Mouse (Mus musculus) gastrocnemius, adult 8-10 months (tissue): ENCODE results near the gene Traf5. TPM values are rescaled to one million over a fixed set of nuclear protein-coding genes. Genes with fewer than 3 reads are reported as not detected.

ENCODE experiments used
- DNase-seq, 2 experiments: peaks; one replicate each; pipeline ENCODE4 v3.0.0; 2022; ENCODE audit warnings: low spot score in 2 of 2
- total RNA-seq, 4 experiments: library from RNA; stranded (reverse); gene quantifications; 2 replicates each; pipeline ENCODE4 v1.2.4; 2022

Traf5 gene
- 1 to 10 TPM; 1.5 to 3.7 (median 2.6) TPM for total RNA-seq

DNA sequence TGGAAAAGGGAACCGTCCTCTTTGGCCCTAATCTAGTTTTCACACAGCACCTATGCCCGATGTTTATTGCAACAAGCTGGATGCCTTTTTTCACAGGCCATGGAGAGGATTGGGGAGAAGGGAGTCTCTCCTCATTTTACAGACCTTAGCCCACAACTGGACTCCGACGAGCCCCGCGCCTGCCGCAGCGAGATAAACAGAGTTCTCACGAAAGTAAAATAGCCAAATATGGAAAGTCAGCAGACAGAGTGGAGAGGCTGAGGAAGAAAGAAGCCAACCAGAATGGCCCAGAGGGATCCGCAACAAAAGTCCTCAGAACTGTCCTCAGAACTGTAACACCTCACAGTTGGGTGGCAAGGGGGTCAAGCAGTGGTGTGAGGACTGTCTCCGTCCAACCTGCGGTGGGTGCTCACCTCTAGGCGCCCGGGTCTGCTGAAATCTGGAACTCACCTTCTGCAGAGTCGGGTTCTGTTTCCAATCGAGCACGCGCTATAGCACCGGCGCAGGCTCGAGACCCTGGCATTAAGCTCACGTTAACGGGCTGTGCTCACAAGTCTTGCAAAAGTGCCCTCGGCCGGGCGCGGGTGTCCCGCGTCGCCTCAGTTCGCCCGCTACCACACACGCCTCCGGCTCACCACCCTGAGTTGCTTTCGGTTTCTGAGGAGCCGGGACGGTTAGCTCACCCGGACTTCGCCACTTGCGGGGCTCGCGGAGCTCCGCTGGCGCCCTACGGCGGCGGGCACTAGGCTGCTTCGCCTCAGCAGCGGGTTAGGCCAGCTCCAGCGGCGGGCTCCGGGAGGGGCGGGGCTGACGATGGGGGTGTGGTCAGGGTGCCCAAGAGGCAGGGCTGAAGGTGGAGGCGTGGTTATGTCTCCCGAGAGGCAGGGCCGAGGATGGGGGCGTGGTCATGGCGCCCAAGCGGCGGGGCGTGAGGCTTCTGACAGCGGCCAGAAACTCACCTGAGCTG, at the start of gene Traf5:
Traf5 (minus strand) TSS at position 754 of the 967 bp plus-strand sequence.
- DNase-seq: peak; percentile 95 to 96

DNA sequence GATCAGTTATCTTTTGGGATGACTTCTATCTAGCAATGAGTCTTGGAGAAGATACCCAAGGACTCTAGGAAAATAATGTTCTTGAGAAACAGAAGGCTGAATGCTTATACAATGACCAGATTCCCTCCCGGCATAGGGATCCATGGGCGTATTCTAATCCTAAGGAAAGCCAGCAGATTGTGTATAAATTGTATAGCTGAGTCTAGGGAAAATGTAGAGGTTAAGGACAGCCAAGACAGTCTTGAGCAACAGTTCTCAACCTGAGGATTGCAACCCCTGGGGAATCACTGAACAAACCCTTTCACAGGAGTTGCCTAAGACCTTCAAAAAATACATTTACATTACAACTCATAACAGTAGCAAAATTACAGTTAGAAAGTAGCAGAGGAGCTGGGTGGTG, 48.0 kb upstream of the Traf5 start:
- DNase-seq: no peak

DNA sequence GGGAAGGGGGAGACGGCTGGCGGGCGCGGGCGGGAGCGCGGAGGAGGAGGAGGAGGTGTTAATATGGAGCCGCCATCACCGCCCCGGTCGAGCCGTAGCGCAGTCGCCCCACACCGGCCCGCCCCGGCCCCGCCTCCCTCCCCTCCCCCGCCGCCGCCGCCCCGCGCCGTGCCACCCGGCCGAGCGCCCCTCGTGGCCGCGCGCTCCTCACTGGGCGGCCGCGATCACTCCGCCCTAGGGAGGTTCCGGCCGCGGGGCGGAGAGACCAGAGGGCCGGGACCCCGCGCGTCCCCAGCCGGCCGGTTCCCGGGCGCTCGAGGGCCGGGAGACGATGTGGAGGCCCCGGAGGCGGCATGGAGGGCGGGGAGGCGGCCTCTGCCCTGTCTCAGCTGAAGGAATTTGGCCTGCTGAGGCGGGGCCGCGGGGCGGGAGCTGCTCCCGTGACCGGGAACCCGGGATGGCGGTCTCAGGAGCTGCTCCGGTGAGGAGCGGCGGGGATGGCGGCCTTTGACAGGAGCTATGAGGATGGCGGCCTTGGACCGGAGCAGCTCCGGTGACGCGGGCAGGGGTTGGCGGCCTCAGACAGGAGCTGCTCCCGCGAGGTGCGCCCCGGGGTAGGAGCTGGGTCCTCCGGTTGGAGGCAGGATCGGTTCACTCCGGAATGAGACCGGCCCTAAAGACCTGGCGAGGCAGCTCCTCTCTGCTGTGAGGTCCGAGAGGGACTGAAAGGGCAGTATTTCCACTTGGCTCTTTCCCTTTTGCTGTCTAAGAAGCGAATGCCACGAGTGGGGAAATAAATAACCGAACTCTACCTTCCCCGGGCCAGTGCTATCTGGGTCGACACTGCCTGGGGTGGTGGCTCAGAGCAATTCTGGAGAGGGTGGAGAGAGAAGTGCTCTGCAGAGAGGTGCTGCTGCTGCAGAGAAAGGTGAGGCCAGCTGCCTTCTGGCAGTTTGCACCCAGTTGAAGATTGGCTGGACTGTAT, 45.9 kb upstream of the Traf5 start, which contains the start of gene Rcor3:
Rcor3 (minus strand) TSS at position 137 of the 985 bp plus-strand sequence.
- peak; percentile 65 to 73 for DNase-seq

DNA sequence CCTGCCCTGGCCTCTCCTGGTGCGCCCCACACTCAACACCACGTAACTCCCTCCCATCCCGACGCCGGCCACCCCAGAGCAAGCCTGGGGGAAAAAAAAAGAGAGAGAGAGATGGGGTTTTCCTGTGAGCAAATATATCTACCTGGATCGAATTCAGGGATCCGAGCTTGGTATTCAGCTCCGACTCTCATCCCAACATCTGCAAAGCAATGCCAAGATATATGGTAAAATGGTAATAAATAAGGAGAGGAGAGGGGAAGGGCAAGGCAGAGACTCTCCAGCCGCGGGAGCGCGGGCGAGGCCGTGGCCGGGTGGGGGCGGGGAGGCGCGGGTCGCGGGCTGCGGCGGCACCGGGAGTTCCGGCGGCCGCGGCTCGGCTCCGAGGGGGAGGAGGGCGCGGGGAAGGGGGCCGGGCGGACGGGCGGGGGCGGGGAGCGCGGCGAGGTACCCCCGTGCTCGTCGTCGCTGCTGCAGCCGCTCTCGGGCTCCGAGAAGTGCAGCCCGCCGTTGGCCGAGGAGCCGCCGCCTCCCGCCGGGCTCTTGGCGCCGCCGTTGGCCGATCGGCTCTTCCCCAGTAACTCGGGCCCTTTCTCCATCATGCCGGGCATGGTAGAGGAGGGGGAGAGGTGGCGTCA, 45.0 kb upstream of the Traf5 start:
- no peak for DNase-seq

DNA sequence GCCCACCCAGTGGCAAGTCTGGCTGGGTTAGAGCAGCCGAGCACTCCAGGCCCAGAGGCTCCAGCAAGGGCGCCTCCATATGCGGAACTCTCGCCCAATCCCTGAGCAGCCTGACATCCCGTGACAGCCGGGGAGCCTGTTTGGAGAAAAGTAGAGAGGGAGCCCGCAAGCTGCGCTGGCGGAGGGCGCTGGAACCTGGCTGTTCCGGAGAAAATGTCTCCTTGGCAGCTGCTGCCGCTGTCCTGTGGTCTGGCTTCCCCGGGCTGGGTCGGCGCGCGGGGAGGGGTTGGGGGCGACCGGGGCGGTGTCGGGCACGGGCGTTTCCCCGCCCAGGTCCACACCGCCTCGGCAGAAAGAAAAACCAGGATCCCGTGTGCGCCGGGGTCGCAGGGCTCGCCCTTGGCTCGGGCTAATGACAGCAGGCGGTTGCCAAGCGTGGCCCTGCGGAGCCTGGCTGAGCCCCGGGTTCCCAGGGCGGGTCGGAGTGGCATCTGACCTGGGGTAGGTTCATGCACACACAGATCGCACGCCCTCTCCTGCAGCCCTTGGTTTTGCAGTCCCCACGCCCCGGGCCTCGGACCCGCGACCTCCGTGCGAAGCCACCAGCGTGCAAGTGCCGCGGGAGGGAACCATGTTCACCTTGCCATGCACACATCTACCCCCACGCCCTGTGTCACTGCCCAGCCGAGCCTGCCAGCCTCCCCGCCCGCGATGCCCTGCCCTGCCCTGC, 44.4 kb upstream of the Traf5 start:
- peak; percentile 60 to 78 for DNase-seq

DNA sequence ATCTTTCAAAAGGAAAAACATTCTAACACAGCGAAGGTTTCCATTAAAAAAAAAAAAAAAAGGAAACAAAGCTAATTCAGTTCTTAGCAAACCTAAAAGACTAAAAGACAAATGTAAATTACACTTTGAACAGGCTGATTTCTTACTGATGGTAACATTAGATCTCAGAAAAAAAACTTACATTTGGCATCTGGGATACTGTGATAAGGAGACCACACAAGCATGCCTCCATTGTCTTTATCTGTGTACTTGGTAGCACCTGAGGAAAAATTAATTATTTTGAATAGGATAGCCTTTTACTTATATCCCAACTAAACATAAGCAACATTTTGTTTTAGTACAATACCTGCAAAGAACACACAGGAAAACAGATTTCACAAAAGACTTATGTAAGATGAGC, 37.8 kb upstream of the Traf5 start:
- DNase-seq: no peak

DNA sequence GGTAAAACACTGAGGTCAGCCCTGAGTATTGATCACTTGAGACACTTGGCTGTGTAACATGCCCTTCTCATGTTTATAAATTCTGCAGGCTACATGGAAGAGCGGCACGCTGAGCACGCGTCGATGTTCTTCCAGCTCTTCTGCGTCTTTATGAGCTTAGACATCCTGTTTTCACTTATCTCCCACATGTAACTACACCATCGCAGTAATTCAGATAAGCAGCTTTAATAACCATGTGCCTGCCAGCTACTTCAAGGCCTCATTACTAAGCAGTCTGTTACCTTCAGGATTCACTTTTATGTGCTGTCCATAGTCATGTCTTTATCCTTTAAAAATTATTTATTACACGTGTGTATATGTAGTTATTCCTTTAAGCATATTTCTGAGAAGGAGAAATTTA, 36.0 kb upstream of the Traf5 start:
- DNase-seq: no peak

DNA sequence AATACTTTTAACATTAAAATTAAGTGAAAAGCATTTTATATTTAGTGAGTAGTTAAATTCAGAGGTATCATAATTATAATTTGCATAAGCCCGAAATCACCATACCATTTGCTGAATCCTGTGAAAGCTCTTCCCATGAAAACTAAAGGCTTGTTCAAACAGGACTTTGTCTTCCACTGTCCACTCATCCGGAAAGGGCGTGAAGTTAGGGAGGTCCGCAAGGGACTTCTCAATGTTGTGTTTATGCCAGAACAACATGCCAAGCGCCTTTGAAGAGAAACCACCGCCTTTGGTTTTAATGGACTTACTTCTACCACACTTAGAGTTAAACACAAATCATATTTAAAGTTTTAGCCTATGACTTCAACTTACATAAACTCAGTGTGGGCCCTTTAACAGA, 33.4 kb upstream of the Traf5 start:
- DNase-seq: no peak

DNA sequence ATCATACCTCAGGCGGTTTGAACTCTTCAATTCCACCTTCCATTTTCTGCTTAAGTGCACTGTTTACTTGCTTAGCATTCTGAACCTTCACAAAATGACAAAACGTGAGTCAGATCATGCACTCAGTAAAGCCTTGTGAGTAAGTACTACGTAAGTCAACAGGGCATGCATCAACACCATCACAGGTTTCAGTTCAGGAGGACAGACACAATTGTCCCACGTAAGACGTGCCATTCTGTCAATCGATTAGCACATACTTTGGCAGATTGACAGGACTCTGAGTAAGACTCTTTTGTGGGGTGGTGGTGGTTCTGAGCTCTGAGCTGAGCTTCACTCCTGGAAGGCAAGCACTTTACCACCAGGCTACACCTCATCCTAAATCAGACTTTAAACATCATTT, 23.9 kb upstream of the Traf5 start:
- DNase-seq: no peak

DNA sequence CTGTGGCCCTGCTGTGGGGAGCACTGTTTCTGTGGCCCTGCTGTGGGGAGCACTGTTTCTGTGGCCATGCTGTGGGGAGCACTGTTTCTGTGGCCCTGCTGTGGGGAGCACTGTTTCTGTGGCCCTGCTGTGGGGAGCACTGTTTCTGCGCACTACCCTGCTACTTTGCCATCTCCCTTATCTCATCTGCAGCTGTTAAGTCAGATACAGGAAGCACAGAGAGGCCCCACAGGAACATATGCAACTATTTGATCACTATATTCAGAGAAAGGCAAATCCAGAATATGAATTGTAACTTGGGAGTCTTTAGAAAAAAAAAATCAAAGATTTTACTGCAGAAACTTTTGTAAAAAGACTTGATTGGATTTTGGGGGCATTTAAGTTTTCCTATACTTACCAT, 23.0 kb upstream of the Traf5 start:
- DNase-seq: no peak

DNA sequence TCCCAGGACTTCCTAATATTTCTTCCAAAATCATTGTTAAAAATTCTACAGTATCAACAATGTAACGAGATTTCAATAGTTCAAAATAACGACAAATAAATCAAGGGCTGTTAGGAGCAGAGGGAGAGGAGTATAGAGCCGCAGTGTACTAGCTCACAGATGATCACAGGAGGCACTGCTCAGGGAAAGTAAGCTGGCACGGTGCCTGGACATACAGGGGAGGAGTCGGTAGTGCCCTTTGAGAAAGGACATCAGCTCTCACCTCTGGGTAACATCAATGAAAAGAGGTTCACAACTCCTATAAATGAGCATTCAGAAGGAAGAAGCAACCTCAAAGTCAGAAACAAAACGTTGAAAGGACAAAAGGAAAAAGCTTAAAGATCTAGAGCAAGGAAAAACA, 16.8 kb upstream of the Traf5 start:
- DNase-seq: no peak

DNA sequence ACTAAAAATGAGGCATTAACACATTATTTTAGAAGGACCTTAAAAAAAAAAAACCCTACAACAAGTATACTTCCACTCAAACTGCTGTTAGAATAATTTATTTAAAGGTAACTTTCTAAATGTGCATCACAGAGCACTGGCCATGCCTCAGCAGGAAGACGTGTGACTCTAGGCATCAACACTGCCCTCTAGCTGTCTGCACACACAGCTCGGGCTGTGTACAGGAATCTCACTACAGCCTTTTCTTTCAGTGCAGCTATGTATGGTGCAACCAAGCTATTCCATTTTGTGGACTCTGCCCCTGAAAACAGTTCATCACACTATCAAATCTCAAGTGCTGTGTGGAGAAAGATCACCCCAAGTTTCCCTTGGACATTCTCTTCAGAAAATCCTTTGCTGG, 15.0 kb upstream of the Traf5 start:
- no peak for DNase-seq

DNA sequence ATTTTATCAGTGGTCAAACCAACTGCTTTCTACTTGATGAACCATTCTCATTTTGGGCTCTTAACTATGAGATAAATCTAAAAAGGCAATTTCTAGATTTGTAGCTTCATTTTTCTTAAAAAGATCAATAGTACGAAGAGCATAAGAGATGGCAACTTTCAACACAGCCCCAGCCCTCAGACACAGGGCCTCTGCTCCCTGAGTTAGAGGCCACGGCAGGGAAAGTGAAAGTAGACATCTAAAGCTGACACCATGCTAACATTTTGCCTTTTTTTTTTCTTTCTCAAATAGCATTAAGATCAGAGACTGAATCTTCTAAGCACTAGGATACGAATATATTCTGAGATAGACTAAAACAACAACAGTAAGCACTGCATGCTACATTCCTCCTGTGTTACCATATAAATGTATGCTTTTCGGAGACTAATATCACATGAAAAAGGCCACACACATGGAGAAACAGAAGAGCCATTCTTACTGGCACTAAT, 13.6 kb upstream of the Traf5 start:
- DNase-seq: no peak

DNA sequence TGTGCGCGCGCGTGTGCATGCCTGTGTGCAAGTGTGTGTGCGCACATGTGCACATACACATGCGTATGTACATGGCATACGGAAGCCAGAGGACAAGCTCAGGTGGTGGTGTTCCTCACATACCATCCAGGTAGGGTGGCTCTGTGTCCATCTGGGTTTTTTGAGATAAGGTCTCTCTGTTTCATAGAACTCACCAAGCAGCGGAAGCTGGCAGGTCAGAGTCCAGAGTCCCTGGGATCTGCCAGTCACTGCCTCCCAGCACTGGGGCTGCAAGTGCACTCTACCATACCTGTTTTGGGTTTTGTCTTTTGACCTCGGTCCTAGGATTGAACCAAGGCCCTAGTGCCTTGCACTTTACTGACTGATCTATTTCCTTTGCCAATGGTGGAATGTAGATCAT, 11.7 kb upstream of the Traf5 start:
- no peak for DNase-seq

DNA sequence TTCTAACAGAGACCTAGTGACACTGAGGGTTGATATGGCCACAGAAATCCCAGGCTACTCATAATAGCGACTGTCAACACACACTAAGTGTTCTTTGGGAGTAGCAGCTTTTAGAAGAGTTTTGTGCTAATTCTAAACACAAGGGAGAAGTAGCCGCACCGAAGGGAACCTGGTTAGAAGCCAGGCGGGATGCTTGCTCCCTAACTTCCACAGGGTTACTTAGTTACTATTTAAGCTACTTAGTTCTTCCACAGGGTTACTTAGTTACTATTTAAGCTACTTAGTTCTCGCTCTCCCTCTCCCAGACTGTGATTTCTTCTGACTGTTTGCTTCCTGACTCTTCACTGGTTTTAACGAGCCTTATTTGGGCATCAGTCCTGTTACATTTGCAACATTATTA, 10.8 kb upstream of the Traf5 start:
- DNase-seq: no peak

DNA sequence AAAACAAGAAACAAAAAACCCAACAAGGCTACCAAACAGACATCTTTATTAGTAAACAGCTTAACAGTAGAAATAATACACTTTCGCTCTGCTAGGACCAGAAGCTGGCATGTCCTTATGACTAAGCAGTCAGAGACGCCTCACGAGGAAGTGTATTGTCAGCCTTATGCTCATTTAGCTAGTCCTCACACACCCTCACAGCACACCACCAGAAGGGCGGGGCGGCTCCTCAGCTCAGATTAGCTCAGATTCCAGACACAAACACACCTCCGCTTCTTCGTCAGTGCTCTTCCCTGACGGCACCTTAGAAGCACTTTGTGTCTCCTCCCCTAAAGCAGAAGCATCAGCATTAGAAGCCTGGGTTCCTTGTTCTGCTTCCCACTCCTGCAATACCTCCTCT, 9.0 kb upstream of the Traf5 start:
- no peak for DNase-seq

DNA sequence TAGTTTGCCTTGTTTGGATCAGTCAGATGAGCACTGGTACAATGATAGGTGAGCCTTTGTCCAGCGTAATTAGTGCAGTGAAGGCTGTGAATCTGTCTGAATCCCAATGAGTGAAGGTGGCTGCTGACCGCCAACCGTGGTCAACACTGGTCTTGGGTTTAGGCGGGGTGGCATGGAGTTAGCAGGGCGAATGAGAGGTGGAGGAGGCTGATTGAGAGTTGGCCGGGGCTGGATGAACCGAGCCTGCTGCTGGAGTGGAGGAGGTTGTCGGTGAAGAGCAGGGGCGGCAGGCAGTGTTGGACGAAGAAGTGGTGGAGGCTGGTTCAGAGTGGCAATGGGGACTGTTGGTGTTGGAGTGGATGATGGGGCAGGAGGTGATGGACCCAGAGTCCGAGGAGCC, 8.4 kb upstream of the Traf5 start:
- no peak for DNase-seq

DNA sequence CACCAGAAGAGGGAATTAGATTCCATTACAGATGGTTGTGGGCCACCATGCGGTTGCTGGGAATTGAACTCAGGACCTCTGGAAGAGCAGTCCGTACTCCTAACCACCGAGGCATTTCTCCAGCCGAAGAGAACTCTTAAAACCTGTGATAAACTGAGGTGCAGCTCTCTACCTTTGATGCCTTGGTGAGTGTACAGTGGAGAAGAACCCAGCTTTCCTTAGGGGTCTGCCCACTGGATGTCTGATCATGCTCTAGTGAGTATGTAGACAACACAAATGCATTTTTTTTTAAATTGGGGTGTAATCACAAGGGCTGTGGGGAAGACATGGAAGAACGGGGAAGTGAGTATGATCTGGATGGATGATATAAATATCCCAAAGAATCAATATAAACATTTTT, 3.3 kb upstream of the Traf5 start:
- no peak for DNase-seq

DNA sequence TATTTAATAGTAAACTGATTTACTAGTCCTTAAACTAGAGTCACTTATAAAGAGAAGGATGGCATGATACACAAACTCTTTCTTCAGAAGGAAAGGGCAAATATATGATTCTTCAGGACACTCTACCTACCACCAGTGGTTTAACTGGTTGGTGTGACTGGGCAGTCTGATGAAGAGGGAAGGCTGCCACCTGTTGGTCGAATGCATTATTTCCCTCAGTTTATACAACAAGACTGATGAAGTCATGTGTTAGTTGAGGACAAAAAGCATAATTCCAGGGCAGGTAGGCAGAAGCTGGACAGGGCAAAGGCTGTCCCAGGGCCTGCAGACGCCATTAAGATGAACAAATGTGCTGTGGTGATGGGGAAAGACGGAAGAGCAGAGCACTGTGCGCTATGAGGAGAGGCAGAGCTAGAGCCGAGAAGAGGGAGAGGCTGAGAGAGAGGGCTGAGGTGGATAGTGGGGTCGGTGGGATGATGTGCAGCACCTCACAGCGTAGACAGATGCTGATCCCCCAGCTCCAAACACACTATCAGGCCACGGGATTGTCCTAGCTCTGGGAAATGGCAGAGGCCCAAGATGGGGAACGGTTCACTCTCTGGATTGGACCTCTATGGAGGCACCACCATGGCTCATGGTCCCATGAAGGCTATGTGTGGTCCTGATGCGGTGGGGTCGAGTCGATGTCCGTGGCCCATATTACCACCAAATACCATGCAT, 2.3 kb upstream of the Traf5 start:
- peak; percentile 33 to 52 for DNase-seq
